Mouse (Mus musculus): ENCODE results near the gene Kdm1b.

DNA sequence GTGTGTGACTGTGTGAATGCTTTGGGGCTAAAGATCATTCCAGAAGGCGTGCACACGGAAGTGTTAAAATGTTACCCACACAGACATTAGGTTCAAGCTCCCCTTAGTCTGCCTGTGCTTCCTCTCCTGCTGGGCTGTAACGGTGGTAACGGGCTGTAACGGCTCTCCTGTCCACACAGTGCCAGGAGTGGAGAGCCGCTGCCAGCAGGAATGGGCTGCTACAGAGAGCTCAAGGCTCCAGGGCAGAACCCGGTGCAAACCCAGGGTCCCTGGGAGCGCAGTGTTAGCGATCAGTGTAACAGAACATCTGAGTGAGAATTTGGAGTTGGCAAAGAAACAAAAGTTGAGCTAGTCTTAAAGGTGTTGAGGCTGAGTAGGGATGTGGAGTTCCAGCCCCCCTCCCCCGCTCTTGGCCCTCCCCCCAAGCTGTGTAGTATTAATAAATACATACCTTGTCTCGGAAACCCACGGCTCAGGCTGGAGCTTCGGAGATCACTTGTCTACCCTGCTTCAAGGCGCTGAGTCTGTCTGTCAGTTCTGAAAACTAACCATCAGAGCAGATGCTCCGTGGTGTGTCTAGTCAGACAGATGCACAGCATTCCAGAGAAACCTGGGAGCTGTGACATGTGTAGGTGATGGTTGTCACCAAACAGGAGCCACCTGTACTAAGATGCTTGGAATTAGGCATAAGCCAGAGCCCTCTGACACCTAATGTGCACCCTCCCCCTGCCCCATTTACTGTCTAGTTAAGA, 27.2 kb downstream of the Kdm1b start:
- no peak for TF ChIP-seq CTCF (conservative IDR thresholded peaks at IDR 0.05; ENCODE audit: low read length)
- no peak for TF ChIP-seq NANOG (IDR thresholded peaks at IDR 0.05; ENCODE audit: borderline replicate concordance, low read length)

Data from E14TG2a.4 (cell line).